Mouse (Mus musculus) 3134 (cell line): Measurements from ENCODE around the gene Fshr.
"Not testable (repeated sequence)": the region's sequence is repeated elsewhere in the genome, so short reads cannot be mapped to it uniquely, and the experiment has no call there.

Experiments
- DNase-seq: peaks from one replicate; pipeline ENCODE4 v3.0.0-alpha.2; 2011; ENCODE audit warnings: low spot score; ENCODE audit not compliant: insufficient read length; ENCODE audit errors: extremely low read depth

Fshr gene

GRCm38 (mm10) chr17:89200575-89200974 is at the start of gene Fshr:
Gene Fshr (minus strand): TSS chr17:89200675.
- no peak for DNase-seq

GRCm38 (mm10) chr17:89202181-89202580 is 1.7 kb upstream of the Fshr start:
- DNase-seq = no peak

GRCm38 (mm10) chr17:89173545-89173944 is 26.9 kb downstream of the Fshr start:
- no peak for DNase-seq

- DNase-seq = no peak
These were observed 35.7 kb downstream of the Fshr start for GRCm38 (mm10) chr17:89164773-89165172.

GRCm38 (mm10) chr17:89162475-89162874 is 38.0 kb downstream of the Fshr start:
- DNase-seq = no peak

- not testable (repeated sequence) for DNase-seq
These were observed 41.1 kb downstream of the Fshr start for GRCm38 (mm10) chr17:89159343-89159742.

GRCm38 (mm10) chr17:89144806-89145205 is 55.7 kb downstream of the Fshr start:
- DNase-seq = no peak

GRCm38 (mm10) chr17:89120023-89120422 is 80.5 kb downstream of the Fshr start:
- DNase-seq = no peak

- DNase-seq = no peak
These were observed 81.2 kb downstream of the Fshr start for GRCm38 (mm10) chr17:89119250-89119649.

- no peak for DNase-seq
These were observed 86.5 kb downstream of the Fshr start for GRCm38 (mm10) chr17:89113944-89114343.

GRCm38 (mm10) chr17:89100719-89101350 is 99.6 kb downstream of the Fshr start:
- no peak for DNase-seq

GRCm38 (mm10) chr17:89099733-89100132 is 100.7 kb downstream of the Fshr start:
- not testable (repeated sequence) for DNase-seq

- DNase-seq = no peak
These were observed 110.6 kb downstream of the Fshr start for GRCm38 (mm10) chr17:89089692-89090475.

- DNase-seq = no peak
These were observed 117.6 kb downstream of the Fshr start for GRCm38 (mm10) chr17:89082897-89083296.

GRCm38 (mm10) chr17:89079706-89080105 is 120.8 kb downstream of the Fshr start:
- DNase-seq = no peak

- DNase-seq = no peak
These were observed 136.0 kb downstream of the Fshr start for GRCm38 (mm10) chr17:89064327-89065095.

- no peak for DNase-seq
These were observed 138.0 kb downstream of the Fshr start for GRCm38 (mm10) chr17:89062348-89062949.

- DNase-seq = no peak
These were observed 149.4 kb downstream of the Fshr start for GRCm38 (mm10) chr17:89051031-89051563.

- DNase-seq = no peak
These were observed 151.4 kb downstream of the Fshr start for GRCm38 (mm10) chr17:89049071-89049470.

- no peak for DNase-seq
These were observed 154.5 kb downstream of the Fshr start for GRCm38 (mm10) chr17:89046016-89046415.

- DNase-seq = no peak
These were observed 163.8 kb downstream of the Fshr start for GRCm38 (mm10) chr17:89036723-89037122.
